Mouse (Mus musculus): ENCODE data around the gene Gsta2.
A peak's percentile ranks its signal among the peaks of the same experiment; 100 is the strongest.
"Not testable (repeated sequence)": the region's sequence is repeated elsewhere in the genome, so short reads cannot be mapped to it uniquely, and the experiment has no call there.

Gsta2 gene

GRCm38 (mm10) chr9:78298232-78298631, 57.4 kb downstream of the Gsta2 start:
- DNase-seq (ENCODE audit: low read depth, low spot score): no peak
- H3K27me3 ChIP-seq (ENCODE audit: control insufficient read depth, insufficient read depth, low read length, poor library complexity, severe bottlenecking): no peaks in the 10 kb centered on the region
- no peaks in the 10 kb centered on the region for H3K36me3 ChIP-seq (ENCODE audit: control insufficient read depth, insufficient read depth, low read length, poor library complexity, severe bottlenecking)

DNA sequence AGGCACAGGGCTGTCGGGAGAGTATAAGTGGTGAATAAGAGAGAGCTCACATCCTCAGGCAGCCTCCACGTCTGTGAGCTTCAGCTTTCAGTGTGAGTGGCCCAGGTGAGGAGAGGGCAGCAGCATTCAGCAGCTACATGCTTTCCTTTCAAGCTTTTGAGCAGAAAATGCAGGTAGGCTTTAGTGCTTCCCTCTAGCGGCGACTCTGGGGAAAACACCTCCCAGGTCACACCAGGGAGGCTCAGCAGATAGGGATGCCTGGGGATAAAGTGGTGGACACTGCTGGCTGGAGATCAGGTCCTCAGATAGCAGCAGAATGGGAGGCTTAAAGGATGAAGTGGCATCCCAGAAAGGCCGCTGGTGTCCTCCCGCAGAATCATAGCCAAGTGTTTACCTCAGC, 59.5 kb downstream of the Gsta2 start:
- H3K27me3 ChIP-seq (ENCODE audit: control insufficient read depth, insufficient read depth, low read length, poor library complexity, severe bottlenecking); H3K36me3 ChIP-seq (ENCODE audit: control insufficient read depth, insufficient read depth, low read length, poor library complexity, severe bottlenecking): not testable (repeated sequence)
- DNase-seq (ENCODE audit: low read depth, low spot score): peak; percentile 52

- H3K27me3 ChIP-seq (ENCODE audit: control insufficient read depth, insufficient read depth, low read length, poor library complexity, severe bottlenecking); H3K36me3 ChIP-seq (ENCODE audit: control insufficient read depth, insufficient read depth, low read length, poor library complexity, severe bottlenecking); DNase-seq (ENCODE audit: low read depth, low spot score): not testable (repeated sequence)
These were observed 60.8 kb downstream of the Gsta2 start for GRCm38 (mm10) chr9:78294781-78295180.

- H3K36me3 ChIP-seq (ENCODE audit: control insufficient read depth, insufficient read depth, low read length, poor library complexity, severe bottlenecking); DNase-seq (ENCODE audit: low read depth, low spot score); H3K27me3 ChIP-seq (ENCODE audit: control insufficient read depth, insufficient read depth, low read length, poor library complexity, severe bottlenecking): not testable (repeated sequence)
These were observed 61.9 kb downstream of the Gsta2 start for GRCm38 (mm10) chr9:78293683-78294082.

DNA sequence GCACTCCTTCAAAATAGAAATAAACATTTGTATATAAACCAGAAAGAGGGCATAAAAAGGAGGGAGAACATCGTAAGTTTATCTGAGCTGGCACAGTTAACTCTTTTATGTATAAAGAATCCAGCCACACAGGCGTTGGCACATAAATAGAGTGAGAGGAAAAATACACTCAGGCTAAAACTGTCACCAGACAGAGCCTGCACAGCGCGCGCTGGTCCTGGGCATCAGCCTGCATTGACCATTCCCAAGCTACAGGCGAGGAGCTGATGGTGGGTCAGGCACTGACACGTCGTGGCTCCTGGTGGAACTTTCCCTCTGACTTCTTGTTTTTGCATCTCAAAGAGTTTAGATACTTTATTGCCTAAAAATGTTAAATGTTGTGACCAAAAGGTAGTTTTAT, 63.1 kb downstream of the Gsta2 start:
- not testable (repeated sequence) for H3K27me3 ChIP-seq (ENCODE audit: control insufficient read depth, insufficient read depth, low read length, poor library complexity, severe bottlenecking); H3K36me3 ChIP-seq (ENCODE audit: control insufficient read depth, insufficient read depth, low read length, poor library complexity, severe bottlenecking); DNase-seq (ENCODE audit: low read depth, low spot score)

DNA sequence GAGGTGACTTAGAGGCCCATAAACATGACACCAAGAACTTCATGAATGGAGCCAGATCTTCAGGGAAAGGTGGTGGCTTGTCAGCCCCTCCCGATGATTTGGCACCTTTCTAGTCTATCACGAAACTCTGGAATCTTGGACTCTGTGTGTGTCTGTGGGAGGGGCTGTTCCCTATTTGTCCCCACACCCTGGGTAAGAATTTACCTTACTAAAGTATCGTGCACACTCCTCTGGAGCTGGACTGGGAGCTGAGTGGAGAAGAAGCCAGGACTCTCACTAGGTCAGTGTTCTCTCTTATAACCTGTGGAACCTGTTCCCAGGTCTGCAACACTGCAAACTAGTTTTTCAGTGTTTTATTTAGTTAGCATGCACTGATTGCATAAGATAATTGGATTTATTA, 65.9 kb downstream of the Gsta2 start, which contains the start of gene Gm10639:
Gene Gm10639 (plus strand): TSS at position 201 of the 400 bp plus-strand sequence.
- not testable (repeated sequence) for H3K27me3 ChIP-seq (ENCODE audit: control insufficient read depth, insufficient read depth, low read length, poor library complexity, severe bottlenecking); H3K36me3 ChIP-seq (ENCODE audit: control insufficient read depth, insufficient read depth, low read length, poor library complexity, severe bottlenecking); DNase-seq (ENCODE audit: low read depth, low spot score)

DNA sequence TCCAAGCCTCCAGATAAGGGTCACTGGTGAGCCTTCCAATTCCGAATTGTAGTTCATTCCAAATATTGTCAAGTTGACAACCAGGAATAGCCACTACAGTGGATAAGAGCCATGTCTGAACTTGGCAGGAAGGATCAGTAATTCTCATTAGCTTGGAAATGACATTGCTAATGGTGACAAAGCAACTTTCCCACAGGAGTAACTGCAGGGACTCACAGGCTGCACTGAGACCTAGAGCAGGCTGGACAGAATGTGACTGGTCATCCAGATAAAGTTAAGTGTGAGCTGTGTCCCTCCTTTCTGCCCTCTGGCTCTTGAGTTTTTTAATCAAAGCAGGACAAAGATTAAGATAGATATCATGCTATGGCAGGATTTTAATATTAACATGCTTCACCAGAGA, 66.5 kb downstream of the Gsta2 start:
- not testable (repeated sequence) for H3K27me3 ChIP-seq (ENCODE audit: control insufficient read depth, insufficient read depth, low read length, poor library complexity, severe bottlenecking); DNase-seq (ENCODE audit: low read depth, low spot score); H3K36me3 ChIP-seq (ENCODE audit: control insufficient read depth, insufficient read depth, low read length, poor library complexity, severe bottlenecking)

DNA sequence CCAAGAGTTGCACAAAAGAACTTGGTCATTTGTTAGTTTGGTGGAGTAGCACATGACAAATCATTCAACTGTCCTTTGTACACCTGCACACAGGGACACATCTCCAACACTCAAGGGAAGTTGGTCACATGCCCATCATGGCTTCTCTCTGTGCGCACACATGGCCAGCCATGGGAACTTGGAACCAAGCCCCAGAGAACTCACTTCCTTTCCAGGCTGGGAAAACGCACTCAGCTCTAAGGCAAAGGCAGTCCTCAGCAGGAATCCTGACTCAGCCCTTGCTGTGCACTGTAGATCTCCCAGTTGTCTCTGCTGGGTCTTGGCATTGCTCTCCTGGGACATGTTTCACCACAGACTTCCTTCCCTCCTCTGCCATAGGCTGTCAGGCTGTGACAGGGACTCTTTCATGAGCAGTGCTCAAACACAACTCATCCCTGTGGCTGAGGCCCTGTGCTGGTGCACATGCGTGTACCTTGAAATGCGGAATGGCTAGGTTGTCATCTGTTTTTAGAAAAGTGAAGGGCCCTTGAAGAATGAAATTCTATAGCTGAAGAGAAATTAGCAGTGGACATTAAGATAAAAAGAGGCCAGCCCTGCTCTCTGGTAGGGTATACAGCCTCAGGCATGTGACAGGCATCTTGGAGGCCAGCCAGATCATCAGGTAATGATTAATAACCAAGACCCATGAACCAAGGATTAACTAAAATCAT, 73.4 kb downstream of the Gsta2 start:
- H3K36me3 ChIP-seq (ENCODE audit: control insufficient read depth, insufficient read depth, low read length, poor library complexity, severe bottlenecking); H3K27me3 ChIP-seq (ENCODE audit: control insufficient read depth, insufficient read depth, low read length, poor library complexity, severe bottlenecking): not testable (repeated sequence)

More for the DNA sequence above, 73.4 kb downstream of the Gsta2 start:
- not testable (repeated sequence) for DNase-seq (ENCODE audit: low read depth, low spot score)

All from splenic B cell, adult 2 months (primary cell).